Mouse (Mus musculus) heart, embryonic 14.5 days (tissue): Measurements from ENCODE around the gene Gm45213. TPM values are rescaled to one million over a fixed set of nuclear protein-coding genes. Genes with fewer than 3 reads are reported as not detected.

Source experiments
- ATAC-seq: fragments of 200-750 bp; cut with Nextera tagmentation; 2 replicates; pipeline ENCODE4 v1.8.0; 2017; ENCODE audit warnings: low read depth, moderate TSS enrichment; ENCODE audit not compliant: insufficient number of reproducible peaks, insufficient read depth, low FRiP score
- H3K27ac ChIP-seq, 2 experiments: fragments of 200-500 bp in 1 of 2; fragments of 300-500 bp in 1 of 2; sonication (generic) in 1 of 2; replicated peaks in 1 of 2; 2 replicates each; pipeline ENCODE4 v1.5.1; 2012 to 2014; ENCODE audit warnings: low read depth in 2 of 2, low read length in 2 of 2, control low read depth in 1 of 2, mild to moderate bottlenecking in 1 of 2, mixed read lengths in 1 of 2; ENCODE audit not compliant: control insufficient read depth in 1 of 2, insufficient read depth in 1 of 2
- H3K27me3 ChIP-seq: fragments of 300-500 bp; sonication (generic); 2 replicates; pipeline ENCODE4 v1.6.1; 2014; ENCODE audit warnings: mild to moderate bottlenecking, low read length, control low read depth; ENCODE audit not compliant: control insufficient read depth, insufficient read depth
- H3K36me3 ChIP-seq: fragments of 300-500 bp; sonication (generic); 2 replicates; pipeline ENCODE4 v1.6.1; 2014; ENCODE audit warnings: mild to moderate bottlenecking, control low read depth, low read length, mixed read lengths; ENCODE audit not compliant: control insufficient read depth, insufficient read depth
- H3K4me1 ChIP-seq, 2 experiments: fragments of 200-500 bp in 1 of 2; fragments of 300-500 bp in 1 of 2; sonication (generic) in 1 of 2; 2 replicates each; pipeline ENCODE4 v1.6.1; 2012 to 2014; ENCODE audit warnings: low read length in 2 of 2, control low read depth in 1 of 2, mixed read lengths in 1 of 2; ENCODE audit not compliant: control insufficient read depth in 2 of 2, insufficient read depth in 2 of 2
- H3K4me2 ChIP-seq: fragments of 300-500 bp; sonication (generic); 2 replicates; pipeline ENCODE4 v1.6.1; 2014; ENCODE audit warnings: mild to moderate bottlenecking, low read length
- H3K4me3 ChIP-seq, 2 experiments: fragments of 200-500 bp in 1 of 2; fragments of 300-500 bp in 1 of 2; sonication (generic) in 1 of 2; 2 replicates each; pipeline ENCODE4 v1.5.1; 2012 to 2014; ENCODE audit warnings: low read length in 2 of 2, mild to moderate bottlenecking in 2 of 2, control low read depth in 1 of 2, low read depth in 1 of 2, moderate library complexity in 1 of 2; ENCODE audit not compliant: control insufficient read depth in 1 of 2, insufficient read depth in 1 of 2
- H3K9ac ChIP-seq: fragments of 300-500 bp; sonication (generic); 2 replicates; pipeline ENCODE4 v1.6.1; 2014; ENCODE audit warnings: mild to moderate bottlenecking, low read length
- H3K9me3 ChIP-seq: fragments of 300-500 bp; sonication (generic); 2 replicates; pipeline ENCODE4 v1.6.1; 2016; ENCODE audit warnings: low read length, control low read depth; ENCODE audit not compliant: control insufficient read depth
- WGBS: fragments of 180-500 bp; shearing (Covaris S2); extraction: QIAGEN DNeasy Blood & Tissue Kit; methylation state at CpG from one replicate; pipeline ENCODE4 v1.1.7; 2014; 5-methylcytosine and 5-hydroxymethylcytosine counted together
- polyA plus RNA-seq: library from polyadenylated mRNA; unstranded; fragments of >200 nt; fragmentation: Nextera tagmentation; extraction: Ambion mirVana; gene quantifications from 2 replicates; pipeline ENCODE4 v1.2.1, GENCODE M21; 2014

Gm45213 gene
- polyA plus RNA-seq, 1 experiment from 2014 or later: not detected

DNA sequence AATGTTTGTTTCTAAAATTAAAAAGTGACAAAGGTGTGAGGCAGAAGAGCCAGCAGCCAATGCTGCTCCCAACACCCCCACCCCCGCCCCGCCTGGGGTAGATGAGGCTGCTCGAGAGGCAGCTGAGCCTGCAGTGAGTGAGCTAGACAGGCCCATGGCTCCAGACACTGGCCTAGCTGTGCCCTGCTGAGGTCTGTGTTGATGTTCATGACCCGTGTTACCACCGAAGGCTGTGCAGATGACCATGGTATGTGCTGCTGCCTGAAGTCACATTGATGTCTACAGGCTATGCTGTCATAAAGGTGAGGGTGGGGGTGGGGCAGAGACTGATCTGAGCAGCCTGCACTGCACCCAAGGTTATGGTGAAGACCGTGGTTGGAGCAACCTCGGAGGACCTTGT lies 55.4 kb downstream of the Gm45213 start:
- Histone ChIP-seq H3K27ac (no peak overlapping the region), H3K9ac (no peak overlapping the region), H3K27me3 (no peaks in the 10 kb centered on the region), H3K4me2 (no peak overlapping the region), H3K4me3 (no peak overlapping the region), H3K36me3 (no peaks in the 10 kb centered on the region), H3K9me3 (no peaks in the 10 kb centered on the region), H3K4me1 (no peaks in the 10 kb centered on the region)
- ATAC-seq: no peak
- WGBS: 79% methylated on average over 7 of the region's 7 CpGs

DNA sequence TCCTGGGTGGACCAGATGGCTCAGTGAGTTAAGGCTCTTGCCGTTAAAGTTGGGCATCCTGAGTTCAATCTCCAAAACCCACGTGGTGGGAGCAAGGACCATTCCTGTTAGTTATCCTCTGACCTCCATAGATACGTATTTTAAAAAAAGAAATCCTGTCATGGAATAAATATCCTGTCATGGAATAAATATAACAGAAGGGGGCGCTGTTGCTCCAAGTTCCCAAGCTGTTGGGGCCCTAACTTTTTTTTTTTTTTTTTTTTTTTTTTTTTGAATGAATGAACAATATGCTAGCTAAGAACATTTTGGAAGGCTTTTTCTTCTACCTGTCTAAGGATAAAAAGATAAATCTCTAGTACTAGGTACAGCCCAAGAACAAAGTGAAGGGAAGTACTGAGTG lies 58.5 kb downstream of the Gm45213 start:
- no peak overlapping the region for H3K4me3 ChIP-seq
- H3K9me3 ChIP-seq: no peaks in the 10 kb centered on the region
- no peak overlapping the region for H3K4me2 ChIP-seq
- no peak for ATAC-seq
- no peak overlapping the region for H3K27ac ChIP-seq
- no peaks in the 10 kb centered on the region for H3K36me3 ChIP-seq
- peaks cover 2 to 4% of the 10 kb centered on the region in 2 experiments; a peak in 1 of 4 replicates for H3K4me1 ChIP-seq
- H3K27me3 ChIP-seq: no peaks in the 10 kb centered on the region
- WGBS: 5% methylated on average over 4 of the region's 4 CpGs
- H3K9ac ChIP-seq: no peak overlapping the region

DNA sequence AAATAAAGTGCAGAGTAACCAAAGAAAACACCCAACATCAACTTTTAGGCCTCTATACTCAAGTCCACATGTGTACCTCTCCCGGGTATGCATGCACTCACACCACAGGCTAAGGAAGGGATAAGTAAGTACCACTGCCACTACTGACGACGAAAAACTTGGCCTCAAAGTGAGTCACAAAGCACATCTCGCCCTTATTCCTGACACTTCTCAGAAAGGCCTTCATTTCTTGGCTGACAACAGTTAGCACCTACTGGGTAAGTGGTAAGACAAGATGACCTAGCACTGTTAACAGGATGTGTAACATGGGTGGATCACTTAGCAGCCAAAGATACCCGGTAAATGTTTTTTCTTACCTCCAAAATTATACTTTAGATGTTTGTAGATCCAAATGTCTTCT lies 61.1 kb downstream of the Gm45213 start:
- WGBS: 89% methylated on average over 5 of the region's 5 CpGs
- ATAC-seq: no peak

DNA sequence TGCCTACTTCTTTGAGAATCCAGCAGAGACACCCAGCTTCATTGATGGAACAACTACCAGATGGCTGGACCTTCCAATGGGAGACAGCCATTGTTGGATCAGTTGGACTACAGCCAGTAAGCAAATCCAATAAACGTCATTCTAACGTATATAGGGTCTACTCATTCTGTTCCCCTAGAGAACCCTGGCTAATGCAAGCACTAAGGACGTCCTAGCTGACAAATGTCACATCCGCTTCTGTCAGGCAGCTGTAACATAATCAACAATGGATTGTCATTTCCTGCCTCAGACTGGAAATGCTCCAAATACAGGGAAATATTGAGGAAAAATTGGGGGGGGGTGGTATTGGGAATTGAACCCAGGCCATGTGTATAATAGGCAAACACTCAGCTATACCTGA lies 62.4 kb downstream of the Gm45213 start:
- Histone ChIP-seq H3K27me3 (no peaks in the 10 kb centered on the region), H3K27ac (no peak overlapping the region), H3K9me3 (no peaks in the 10 kb centered on the region), H3K36me3 (no peaks in the 10 kb centered on the region), H3K4me1 (peaks cover 2 to 8% of the 10 kb centered on the region in 2 experiments; a peak in 1 of 4 replicates), H3K9ac (no peak overlapping the region), H3K4me2 (no peak overlapping the region), H3K4me3 (no peak overlapping the region)
- 46% methylated on average over 4 of the region's 4 CpGs for WGBS
- ATAC-seq: no peak

More for the DNA sequence above, 61.1 kb downstream of the Gm45213 start:
- Histone ChIP-seq H3K27me3 (no peaks in the 10 kb centered on the region), H3K4me2 (no peak overlapping the region), H3K27ac (no peak overlapping the region), H3K9me3 (no peaks in the 10 kb centered on the region), H3K9ac (no peak overlapping the region), H3K4me1 (peaks cover 2 to 7% of the 10 kb centered on the region in 2 experiments; a peak in 1 of 4 replicates), H3K4me3 (no peak overlapping the region), H3K36me3 (no peaks in the 10 kb centered on the region)

DNA sequence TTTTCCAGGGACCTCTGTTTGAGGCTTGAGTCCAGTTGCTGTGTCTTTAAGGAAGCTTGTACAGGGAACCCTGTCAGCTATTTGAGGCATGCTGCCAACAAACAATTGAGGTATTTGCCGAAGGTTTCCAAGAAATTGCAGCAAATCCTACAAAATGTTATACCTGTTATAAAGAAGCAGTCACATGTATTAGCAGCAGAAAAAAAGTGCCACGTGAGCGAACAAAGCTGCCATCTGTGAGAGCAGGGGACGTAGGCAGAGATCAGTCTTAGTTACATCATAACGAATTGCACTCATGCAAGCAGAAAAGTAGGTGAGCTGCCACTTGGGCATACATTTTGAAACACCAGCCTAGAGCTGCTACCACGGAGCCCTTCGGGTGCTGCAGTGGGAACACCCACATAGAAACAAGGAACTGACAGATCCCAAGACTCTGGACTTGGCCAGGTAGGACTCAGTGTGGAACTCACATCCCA lies 63.2 kb downstream of the Gm45213 start:
- H3K4me2 ChIP-seq: no peak overlapping the region
- H3K4me3 ChIP-seq: no peak overlapping the region
- H3K27me3 ChIP-seq: no peaks in the 10 kb centered on the region
- 0 out of 4 replicates have a peak overlapping the region, but pooled peaks of 1 of the 2 experiments have one; percentile 28 for H3K27ac ChIP-seq
- no peak overlapping the region for H3K9ac ChIP-seq
- H3K9me3 ChIP-seq: no peaks in the 10 kb centered on the region
- WGBS: 69% methylated on average over 7 of the region's 7 CpGs
- H3K4me1 ChIP-seq: peaks cover 2 to 14% of the 10 kb centered on the region in 2 experiments; a peak in 2 of 4 replicates
- ATAC-seq: no peak
- H3K36me3 ChIP-seq: no peaks in the 10 kb centered on the region

DNA sequence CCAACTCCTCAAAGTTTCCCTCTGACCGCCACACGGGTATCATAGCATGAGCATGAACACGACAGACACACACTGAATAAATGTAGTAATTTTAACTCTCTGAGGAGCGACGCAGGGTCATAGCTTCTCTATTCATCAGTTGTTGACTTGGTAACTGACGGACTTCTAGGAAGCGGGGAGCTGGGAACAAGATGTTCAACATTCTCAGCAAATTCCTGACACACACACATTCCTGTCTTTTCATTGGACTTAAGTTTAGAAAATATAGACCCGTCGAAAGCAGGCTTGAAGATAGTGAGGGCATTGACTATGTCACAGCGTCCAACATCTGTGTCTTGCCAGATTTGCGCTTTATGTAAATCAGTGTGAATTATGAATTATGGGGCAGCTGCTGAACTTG lies 63.8 kb downstream of the Gm45213 start:
- Histone ChIP-seq H3K4me3 (no peak overlapping the region), H3K36me3 (no peaks in the 10 kb centered on the region; the same call in 1 of the 2 replicates), H3K9ac (no peak overlapping the region), H3K4me1 (peaks cover 2 to 14% of the 10 kb centered on the region in 2 experiments; a peak in 2 of 4 replicates), H3K27ac (no peak overlapping the region), H3K27me3 (no peaks in the 10 kb centered on the region), H3K4me2 (no peak overlapping the region), H3K9me3 (no peaks in the 10 kb centered on the region)
- ATAC-seq: no peak
- WGBS: 52% methylated on average over 11 of the region's 11 CpGs

DNA sequence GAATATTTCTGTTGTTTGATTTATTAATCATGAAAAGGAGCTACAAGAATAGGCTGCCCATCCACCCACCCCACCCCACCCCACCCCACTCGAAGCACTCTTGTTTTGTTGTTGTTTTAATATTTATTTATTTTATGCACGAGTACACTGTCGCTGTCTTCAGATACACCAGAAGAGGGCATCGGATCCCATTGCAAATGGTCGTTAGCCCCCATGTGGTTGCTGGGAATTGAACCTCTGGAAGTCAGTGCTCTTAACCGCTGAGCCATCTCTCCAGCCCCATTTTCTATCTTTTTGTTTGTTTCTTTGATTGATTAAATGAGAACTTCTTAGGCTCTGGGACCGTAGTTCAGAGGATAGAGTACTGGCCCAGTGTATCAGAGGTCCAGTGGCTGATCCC lies 64.5 kb downstream of the Gm45213 start:
- Histone ChIP-seq H3K4me1 (peaks cover 4 to 17% of the 10 kb centered on the region in 2 experiments; a peak in 3 of 4 replicates), H3K27ac (no peak overlapping the region), H3K4me2 (no peak overlapping the region), H3K9ac (no peak overlapping the region), H3K27me3 (no peaks in the 10 kb centered on the region), H3K9me3 (no peaks in the 10 kb centered on the region), H3K36me3 (peaks cover 3% of the 10 kb centered on the region; the same call in 1 of the 2 replicates), H3K4me3 (no peak overlapping the region)
- no peak for ATAC-seq
- 12% methylated on average over 7 of the region's 7 CpGs for WGBS
